Mouse (Mus musculus) mouse trophoblast stem cell (cell line): ENCODE results near the gene Pdcd1lg2.

Experiments used
- in situ Hi-C, 2 experiments: fragments of 300-500 bp; cut with MseI, MboI; formaldehyde crosslinking; loops; 2 replicates in 1 of 2; 3 replicates in 1 of 2; pipeline ENCODE4 v1.15.1; 2025

The Pdcd1lg2 gene

GRCm38 (mm10) chr19:29417188-29417587 is 6.5 kb downstream of the Pdcd1lg2 start:
- in situ Hi-C loops = no loop called here

GRCm38 (mm10) chr19:29417894-29418293 is 7.2 kb downstream of the Pdcd1lg2 start:
- in situ Hi-C loops = no loop called here

- in situ Hi-C loops = no loop called here
Measured at GRCm38 (mm10) chr19:29418661-29419115, 8.0 kb downstream of the Pdcd1lg2 start.

GRCm38 (mm10) chr19:29419506-29419905 is 8.8 kb downstream of the Pdcd1lg2 start:
- in situ Hi-C loops = no loop called here

- in situ Hi-C loops = no loop called here
Measured at GRCm38 (mm10) chr19:29419946-29420345, 9.2 kb downstream of the Pdcd1lg2 start.

- in situ Hi-C loops = no loop called here
Measured at GRCm38 (mm10) chr19:29420397-29420796, 9.7 kb downstream of the Pdcd1lg2 start.

GRCm38 (mm10) chr19:29422013-29422645 is 11.4 kb downstream of the Pdcd1lg2 start:
- in situ Hi-C loops = no loop called here

- in situ Hi-C loops = no loop called here
Measured at GRCm38 (mm10) chr19:29422796-29423195, 12.1 kb downstream of the Pdcd1lg2 start.

GRCm38 (mm10) chr19:29430516-29430915 is 19.8 kb downstream of the Pdcd1lg2 start:
- in situ Hi-C loops = no loop called here

- in situ Hi-C loops = no loop called here
Measured at GRCm38 (mm10) chr19:29430953-29431352, 20.2 kb downstream of the Pdcd1lg2 start.

GRCm38 (mm10) chr19:29436793-29437479 is 26.2 kb downstream of the Pdcd1lg2 start:
- in situ Hi-C loops = no loop called here

- in situ Hi-C loops = no loop called here
Measured at GRCm38 (mm10) chr19:29437849-29438248, 27.1 kb downstream of the Pdcd1lg2 start.

GRCm38 (mm10) chr19:29439242-29439641 is 28.5 kb downstream of the Pdcd1lg2 start:
- in situ Hi-C loops = no loop called here

- in situ Hi-C loops = loop anchor here in 1 of 2 experiments (10.0 kb wide), 1 partner anchor 62 kb away; no protein-coding TSS in a partner anchor
Measured at GRCm38 (mm10) chr19:29442492-29442891, 31.8 kb downstream of the Pdcd1lg2 start.

GRCm38 (mm10) chr19:29444364-29444763 is 33.6 kb downstream of the Pdcd1lg2 start:
- in situ Hi-C loops = loop anchor here in 1 of 2 experiments (10.0 kb wide), 1 partner anchor 60 kb away; no protein-coding TSS in a partner anchor

- in situ Hi-C loops = loop anchor here in 1 of 2 experiments (10.0 kb wide), 1 partner anchor 56 kb away; no protein-coding TSS in a partner anchor
Measured at GRCm38 (mm10) chr19:29448373-29448772, 37.7 kb downstream of the Pdcd1lg2 start.

GRCm38 (mm10) chr19:29450376-29450775 is 39.7 kb downstream of the Pdcd1lg2 start:
- in situ Hi-C loops = no loop called here

GRCm38 (mm10) chr19:29454141-29454601 is 43.5 kb downstream of the Pdcd1lg2 start:
- in situ Hi-C loops = no loop called here

- in situ Hi-C loops = no loop called here
Measured at GRCm38 (mm10) chr19:29455156-29455555, 44.4 kb downstream of the Pdcd1lg2 start.

GRCm38 (mm10) chr19:29457982-29458381 is 47.3 kb downstream of the Pdcd1lg2 start:
- in situ Hi-C loops = no loop called here

GRCm38 (mm10) chr19:29462462-29462861 is 51.7 kb downstream of the Pdcd1lg2 start:
- in situ Hi-C loops = no loop called here

GRCm38 (mm10) chr19:29463645-29464395 is 53.1 kb downstream of the Pdcd1lg2 start:
- in situ Hi-C loops = no loop called here
